Mouse (Mus musculus) 3134 (cell line): ENCODE measurements around the gene Taf3.

ENCODE experiments used
- DNase-seq: peaks from one replicate; pipeline ENCODE4 v3.0.0-alpha.2; 2011; ENCODE audit warnings: low spot score; ENCODE audit not compliant: insufficient read length; ENCODE audit errors: extremely low read depth

Gene Taf3

DNA sequence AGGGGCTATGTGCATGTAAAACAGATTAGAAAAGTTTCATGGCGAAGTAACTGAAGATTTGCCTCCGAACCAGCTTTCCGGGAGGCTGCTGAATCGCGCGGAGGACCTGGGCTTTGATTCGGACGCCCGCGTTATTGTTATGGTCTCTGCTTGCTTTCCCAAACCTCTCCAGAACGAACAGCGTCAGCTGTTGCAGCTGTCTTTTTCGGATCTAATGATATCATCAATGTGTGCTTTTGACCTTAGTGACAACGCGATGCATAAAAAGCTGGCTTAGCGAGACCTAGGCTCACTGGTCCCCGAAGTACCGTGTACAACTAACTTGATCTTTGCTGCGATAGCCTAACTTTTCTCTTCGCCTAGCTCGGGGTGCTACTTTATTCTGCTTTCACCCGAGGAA is 169.3 kb downstream of the Taf3 start:
- no peak for DNase-seq

GRCm38 (mm10) chr2:9878564-9879081 is 169.8 kb downstream of the Taf3 start:
- peak; percentile 88 for DNase-seq

- peak; percentile 67 for DNase-seq
Observed at GRCm38 (mm10) chr2:9877966-9878563, 170.3 kb downstream of the Taf3 start.

DNA sequence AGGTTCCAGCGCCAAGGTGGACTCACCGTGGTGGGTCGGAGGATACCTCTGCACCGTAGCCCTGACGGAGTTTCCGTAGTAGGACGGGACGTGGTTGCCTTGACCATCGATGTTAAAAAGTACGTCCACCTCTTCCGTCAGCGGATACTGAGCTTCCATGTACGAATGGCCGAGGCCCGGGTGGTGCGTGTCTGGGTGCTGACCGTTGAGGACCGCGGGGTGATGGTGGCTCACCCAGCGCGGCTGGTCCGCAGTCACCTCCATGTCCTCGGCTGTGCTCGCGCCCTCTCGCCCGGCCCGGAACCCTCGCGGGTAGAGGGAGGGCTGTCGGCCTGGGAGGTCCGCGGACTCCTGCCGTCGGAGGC is 171.1 kb downstream of the Taf3 start:
- peak; percentile 72 for DNase-seq

GRCm38 (mm10) chr2:9876621-9877325 is 171.6 kb downstream of the Taf3 start:
- DNase-seq: no peak

GRCm38 (mm10) chr2:9875676-9876357 is 172.6 kb downstream of the Taf3 start:
- no peak for DNase-seq

DNA sequence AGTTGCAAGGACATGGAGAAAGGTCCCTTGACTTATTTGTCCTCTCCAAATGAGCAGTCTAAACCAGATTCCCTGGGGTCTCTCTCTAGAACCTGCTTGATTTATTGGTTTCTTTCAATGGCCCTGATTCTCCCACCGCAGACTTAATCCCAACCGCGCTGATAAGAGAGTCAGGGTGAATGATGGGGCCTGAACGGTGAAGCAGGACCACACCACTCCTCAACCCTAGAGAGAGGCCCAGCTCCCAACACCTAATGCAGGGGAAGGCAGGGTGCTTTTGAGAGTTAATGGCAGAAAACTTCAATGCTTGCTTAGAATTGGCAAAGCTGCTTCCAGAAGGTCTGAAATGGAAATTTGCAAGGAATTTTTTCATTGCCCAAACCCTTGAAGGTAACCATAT is 173.2 kb downstream of the Taf3 start:
- no peak for DNase-seq

DNA sequence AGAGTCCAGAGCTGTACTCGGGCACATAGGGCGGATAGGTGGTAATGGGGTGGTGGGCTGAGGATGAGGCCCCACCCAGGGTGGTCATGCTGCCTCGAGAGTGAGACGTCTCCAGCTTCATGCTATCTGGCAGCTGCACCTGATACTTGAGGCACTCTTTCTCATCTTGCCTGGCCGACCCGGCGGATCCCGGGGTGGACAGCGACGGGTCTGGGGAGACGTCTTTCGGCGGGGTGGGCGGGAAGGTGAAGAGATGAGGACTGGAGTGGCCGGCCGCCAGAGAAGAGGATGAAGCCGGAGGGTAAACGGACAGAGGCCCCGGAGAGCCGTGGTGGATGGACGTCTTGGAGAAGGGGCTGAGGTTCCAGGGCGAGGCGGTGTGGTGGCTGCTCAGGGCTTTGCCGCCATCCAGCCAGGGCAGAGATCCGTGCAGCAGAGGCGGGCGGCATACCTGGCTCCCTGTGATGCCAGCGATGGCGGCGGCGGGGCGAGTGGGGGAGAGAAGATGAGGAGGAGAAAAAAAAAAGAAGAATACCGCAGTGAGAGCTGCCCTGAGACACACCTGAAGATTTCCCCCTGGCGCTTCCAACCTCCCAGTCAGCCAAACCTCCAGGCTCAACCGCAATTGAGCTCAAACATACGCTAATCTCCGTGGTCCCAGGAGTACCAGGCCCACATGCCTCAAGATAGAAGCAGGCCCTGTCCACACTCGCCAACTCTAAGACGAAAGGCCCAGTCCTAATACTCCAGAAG is 173.8 kb downstream of the Taf3 start:
- peak; percentile 62 for DNase-seq

DNA sequence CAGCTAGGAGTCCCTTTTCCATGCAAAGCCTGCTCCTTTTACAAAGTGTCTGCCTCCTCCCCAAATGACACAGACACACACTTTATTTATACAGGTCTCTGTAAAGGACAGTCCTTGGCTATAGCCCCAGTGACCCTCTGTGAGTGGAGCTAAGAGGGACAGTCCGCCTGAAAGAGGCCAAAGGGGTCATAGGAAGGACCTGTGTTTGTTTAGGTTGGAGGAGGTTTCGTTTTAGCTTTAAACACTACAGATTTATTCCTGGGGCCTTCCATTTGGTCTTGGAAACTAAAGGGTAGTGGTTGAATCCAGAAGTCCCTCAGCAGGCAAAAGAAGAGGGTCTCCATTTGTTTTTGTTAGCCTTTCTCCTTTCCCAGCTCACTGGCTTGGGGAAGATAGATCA is 174.6 kb downstream of the Taf3 start:
- DNase-seq: no peak

DNA sequence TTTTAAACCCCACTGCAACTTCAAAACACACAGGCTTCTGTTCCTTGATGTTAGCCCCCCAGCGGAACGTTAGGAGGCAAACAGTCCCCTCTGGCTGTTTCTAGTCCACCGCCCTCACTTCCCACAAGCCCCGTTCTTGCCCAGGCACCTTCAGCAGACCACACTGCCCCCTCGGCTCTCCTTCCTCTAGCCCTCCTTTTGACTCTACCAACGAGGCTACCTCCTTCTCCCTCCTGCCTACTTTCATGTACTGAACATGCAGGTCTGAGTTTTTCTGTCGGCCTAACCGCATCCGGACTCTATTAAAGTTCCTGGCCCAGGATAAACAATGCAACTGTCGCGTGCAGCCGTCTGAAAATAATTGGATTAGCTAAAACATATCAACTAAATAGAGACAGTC is 175.7 kb downstream of the Taf3 start:
- DNase-seq: no peak

DNA sequence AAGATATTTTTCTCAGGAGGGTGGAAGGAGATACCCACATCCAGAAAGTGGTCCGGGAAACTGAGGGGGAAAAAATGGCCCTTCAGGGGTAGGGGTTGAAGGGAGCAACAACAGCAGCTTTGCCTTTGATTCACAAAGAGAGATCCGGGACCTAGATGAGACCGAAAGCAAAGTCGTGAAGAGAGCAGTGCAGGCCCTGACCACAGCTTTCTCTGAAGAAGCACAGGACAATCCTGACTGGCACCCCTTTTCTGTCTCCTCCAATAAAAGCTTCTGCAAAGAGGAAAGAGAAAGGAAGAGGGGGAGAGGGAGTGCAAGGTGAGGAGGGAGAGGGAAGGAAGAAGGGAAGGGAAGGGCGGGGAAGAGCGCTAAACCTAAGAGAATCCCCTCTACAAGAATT is 176.6 kb downstream of the Taf3 start:
- DNase-seq: no peak

DNA sequence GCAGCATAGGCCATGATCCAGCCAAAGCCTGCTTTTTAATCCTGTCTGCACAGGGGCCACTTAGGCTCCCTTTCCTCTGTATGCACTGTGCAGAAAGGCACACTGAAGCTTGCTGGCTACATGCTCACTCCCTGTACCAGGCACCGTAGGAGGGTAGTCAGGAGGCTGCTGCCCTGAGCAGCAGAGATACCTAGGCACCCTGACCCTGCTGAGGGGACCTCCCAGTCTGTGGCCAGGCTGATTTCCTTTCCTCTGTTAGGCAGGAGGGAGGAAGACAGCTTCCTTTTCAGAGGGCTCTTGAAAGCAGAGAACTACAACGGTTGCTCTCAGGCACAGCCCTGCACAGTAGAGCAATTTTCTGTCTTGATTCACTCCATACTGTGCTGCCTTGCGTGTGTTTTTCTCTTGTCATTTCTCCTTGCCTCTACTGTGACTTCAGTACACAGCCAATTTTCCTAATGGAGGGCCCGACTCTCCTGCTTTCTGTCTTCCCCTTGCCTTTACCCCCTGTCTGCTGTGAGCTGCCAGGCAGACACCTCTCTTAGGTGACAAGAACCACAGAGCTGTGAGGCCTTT is 177.2 kb downstream of the Taf3 start:
- no peak for DNase-seq

DNA sequence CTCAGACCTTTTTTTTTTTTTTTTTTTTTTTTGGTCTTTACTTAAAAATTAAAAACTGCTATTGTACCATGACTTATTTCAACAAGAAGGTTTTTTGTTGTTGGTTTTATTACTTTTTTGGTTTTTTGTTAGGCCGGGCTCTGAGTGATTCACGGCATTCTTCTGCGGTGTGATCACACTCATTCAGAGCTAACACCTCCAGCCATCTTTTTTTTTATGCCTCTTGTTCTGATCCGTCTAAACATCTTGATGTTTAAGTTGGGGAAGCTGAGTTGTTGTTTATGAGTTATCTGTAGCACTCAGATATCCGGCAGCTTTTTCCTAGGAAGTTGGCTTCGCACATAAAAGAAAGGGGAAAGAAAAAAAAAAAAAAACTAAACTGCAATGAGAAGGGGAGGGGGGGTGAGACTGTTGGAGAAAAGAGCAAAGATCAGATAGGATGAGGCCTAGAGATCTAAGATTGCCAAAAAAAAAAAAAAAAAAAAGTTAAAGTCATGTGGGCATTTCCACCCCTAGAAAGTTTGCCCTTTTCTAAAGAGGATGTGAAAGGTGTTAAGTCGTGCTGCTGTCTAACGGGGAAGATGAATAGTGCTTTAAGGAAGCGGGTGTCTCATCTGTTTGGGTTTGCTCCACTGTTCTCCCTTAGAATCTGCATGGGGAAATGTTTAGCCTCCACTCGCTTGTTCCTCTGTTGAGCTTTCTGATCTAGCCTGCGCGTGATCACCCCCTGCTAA is 181.1 kb downstream of the Taf3 start:
- DNase-seq: no peak
